Mouse (Mus musculus) kidney, embryonic 16.5 days (tissue): ENCODE measurements at regions not wholly inside any gene's neighbourhood (a gene's known extent, or its start where the extent isn't known, plus 50 kb on each side); places are given as distances from the start of the nearest gene placed in this dataset.

Source experiments
- ATAC-seq: fragments of 200-750 bp; cut with Nextera tagmentation; 2 replicates; pipeline ENCODE4 v1.8.0; 2017; ENCODE audit warnings: moderate TSS enrichment; ENCODE audit not compliant: low FRiP score, low TSS enrichment
- H3K27ac ChIP-seq: fragments of 300-500 bp; sonication (generic); 2 replicates; pipeline ENCODE4 v1.5.1; 2014; ENCODE audit warnings: low read length
- H3K27me3 ChIP-seq: fragments of 300-500 bp; sonication (generic); 2 replicates; pipeline ENCODE4 v1.6.1; 2014; ENCODE audit warnings: low read length, control low read depth, mixed read lengths; ENCODE audit not compliant: insufficient read depth
- H3K36me3 ChIP-seq: fragments of 300-500 bp; sonication (generic); 2 replicates; pipeline ENCODE4 v1.6.1; 2014; ENCODE audit warnings: low read length, control low read depth, mixed read lengths; ENCODE audit not compliant: insufficient read depth
- H3K4me1 ChIP-seq: fragments of 300-500 bp; sonication (generic); 2 replicates; pipeline ENCODE4 v1.6.1; 2014; ENCODE audit warnings: low read length, control low read depth, mixed read lengths; ENCODE audit not compliant: insufficient read depth
- H3K4me2 ChIP-seq: fragments of 300-500 bp; sonication (generic); replicated peaks from 2 replicates; pipeline ENCODE4 v1.6.1; 2014; ENCODE audit warnings: low read depth, low read length
- H3K4me3 ChIP-seq: fragments of 300-500 bp; sonication (generic); 2 replicates; pipeline ENCODE4 v1.5.1; 2014; ENCODE audit warnings: mild to moderate bottlenecking, low read length
- H3K9ac ChIP-seq: fragments of 300-500 bp; sonication (generic); replicated peaks from 2 replicates; pipeline ENCODE4 v1.6.1; 2014; ENCODE audit warnings: low read length
- H3K9me3 ChIP-seq: fragments of 300-500 bp; sonication (generic); 2 replicates; pipeline ENCODE4 v1.6.1; 2016; ENCODE audit warnings: low read length, control low read depth
- WGBS: fragments of 180-500 bp; shearing (Covaris S2); extraction: QIAGEN DNeasy Blood & Tissue Kit; methylation state at CpG from one replicate; pipeline ENCODE4 v1.1.7; 2014; 5-methylcytosine and 5-hydroxymethylcytosine counted together

DNA sequence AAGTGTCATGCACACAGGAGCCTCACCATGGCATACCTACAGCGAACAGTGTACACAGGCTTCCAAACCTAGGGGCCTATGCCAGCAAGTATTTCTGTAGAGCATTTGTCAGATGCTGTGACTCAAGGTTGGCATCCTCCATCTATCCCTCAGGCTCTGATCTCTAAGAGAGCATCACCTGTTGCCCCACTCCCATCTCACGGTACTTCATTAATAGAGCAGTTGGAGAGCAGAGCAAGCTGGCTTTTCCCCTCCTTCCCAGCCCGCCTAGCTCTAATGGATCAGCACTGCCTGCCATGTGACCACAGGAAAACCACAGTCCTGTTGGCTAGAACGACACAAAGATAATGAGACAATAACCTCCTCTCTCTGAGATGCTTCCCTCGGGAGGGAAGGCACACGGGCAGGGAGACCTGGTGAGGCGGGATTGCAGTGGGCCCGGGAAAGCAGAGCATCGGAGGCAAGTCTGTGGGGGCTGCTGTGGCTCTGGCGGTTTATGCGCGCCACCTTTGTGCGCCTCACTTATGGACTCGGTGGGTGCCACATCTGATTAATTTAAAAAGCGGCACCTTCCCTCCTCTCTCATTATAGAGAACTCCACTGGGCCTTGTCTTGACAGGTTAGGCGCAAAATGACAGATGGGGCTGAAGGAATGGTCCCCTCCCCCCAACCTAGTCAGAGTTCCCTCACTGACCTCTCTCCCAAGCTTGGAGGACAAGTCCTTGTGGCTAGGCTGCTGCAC, 104.8 kb upstream of the Mb21d2 start:
- Histone ChIP-seq H3K4me2 (no peak overlapping the region), H3K4me3 (no peak overlapping the region), H3K27ac (no peak overlapping the region), H3K27me3 (no peaks in the 10 kb centered on the region), H3K9me3 (no peaks in the 10 kb centered on the region), H3K9ac (no peak overlapping the region), H3K4me1 (no peaks in the 10 kb centered on the region), H3K36me3 (no peaks in the 10 kb centered on the region)
- WGBS = 64% methylated on average over 16 of the region's 16 CpGs
- ATAC-seq = no peak

GRCm38 (mm10) chr16:29033357-29033756, 103.9 kb upstream of the Mb21d2 start:
- Histone ChIP-seq H3K36me3 (no peaks in the 10 kb centered on the region), H3K9me3 (no peaks in the 10 kb centered on the region), H3K4me1 (no peaks in the 10 kb centered on the region), H3K27me3 (no peaks in the 10 kb centered on the region), H3K27ac (no peak overlapping the region), H3K9ac (no peak overlapping the region), H3K4me2 (no peak overlapping the region), H3K4me3 (no peak overlapping the region)
- ATAC-seq = no peak
- 70% methylated on average over 5 of the region's 5 CpGs for WGBS

DNA sequence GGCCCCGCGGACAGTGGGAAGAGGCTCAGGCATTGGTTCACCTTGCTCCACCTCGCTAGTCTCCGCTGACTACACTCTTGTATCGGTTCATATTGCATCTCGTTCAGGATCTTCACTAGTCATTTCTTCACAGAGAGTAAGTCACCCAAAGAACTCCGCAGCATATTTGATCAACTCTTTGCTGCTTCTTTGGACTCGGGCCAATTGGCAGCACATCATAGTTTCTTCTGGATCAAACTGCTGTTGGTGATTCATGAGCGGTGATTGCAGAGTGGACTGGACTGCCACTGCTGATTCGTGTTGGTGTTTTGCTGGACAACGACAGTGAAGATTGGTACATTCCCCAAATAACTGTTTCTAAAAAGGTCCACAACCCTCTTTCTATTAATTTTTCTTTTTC, 98.4 kb upstream of the Mb21d2 start:
- no peak for ATAC-seq
- Histone ChIP-seq H3K36me3 (no peaks in the 10 kb centered on the region), H3K4me2 (no peak overlapping the region), H3K4me1 (no peaks in the 10 kb centered on the region), H3K4me3 (no peak overlapping the region), H3K9ac (no peak overlapping the region), H3K27me3 (no peaks in the 10 kb centered on the region), H3K27ac (no peak overlapping the region), H3K9me3 (no peaks in the 10 kb centered on the region)
- WGBS = 86% methylated on average over 11 of the region's 11 CpGs

GRCm38 (mm10) chr16:29001249-29001648, 71.8 kb upstream of the Mb21d2 start:
- H3K27ac ChIP-seq = no peak overlapping the region
- no peak overlapping the region for H3K4me3 ChIP-seq
- H3K9ac ChIP-seq = no peak overlapping the region
- H3K27me3 ChIP-seq = no peaks in the 10 kb centered on the region
- H3K4me1 ChIP-seq = no peaks in the 10 kb centered on the region
- H3K36me3 ChIP-seq = no peaks in the 10 kb centered on the region
- ATAC-seq = no peak
- H3K9me3 ChIP-seq = no peaks in the 10 kb centered on the region
- 87% methylated on average over 9 of the region's 9 CpGs for whole genome bisulfite sequencing
- H3K4me2 ChIP-seq = no peak overlapping the region

DNA sequence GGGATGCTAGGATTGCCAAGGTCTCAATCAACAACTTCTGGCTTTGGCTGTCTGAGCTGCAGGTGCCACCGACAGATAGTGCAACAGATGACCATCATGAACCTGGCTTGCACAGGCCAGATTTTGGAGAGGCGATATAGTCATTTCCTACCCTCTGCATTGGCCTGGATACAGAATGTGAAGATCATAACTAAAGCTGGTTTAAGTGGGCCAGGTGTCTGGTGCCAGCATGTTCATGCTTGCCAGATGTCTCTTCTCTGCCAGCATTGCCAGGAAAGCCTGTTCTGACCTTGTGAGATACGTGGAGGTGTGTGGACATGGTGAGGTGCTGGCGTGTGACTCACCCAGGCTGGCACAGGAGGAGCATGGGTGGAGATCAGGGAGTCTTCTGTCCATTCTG, 70.2 kb upstream of the Mb21d2 start:
- H3K4me1 ChIP-seq = no peaks in the 10 kb centered on the region
- no peak overlapping the region for H3K4me3 ChIP-seq
- no peak overlapping the region for H3K9ac ChIP-seq
- no peak overlapping the region for H3K27ac ChIP-seq
- WGBS = 84% methylated on average over 4 of the region's 4 CpGs
- no peaks in the 10 kb centered on the region for H3K9me3 ChIP-seq
- no peak for ATAC-seq
- no peaks in the 10 kb centered on the region for H3K27me3 ChIP-seq
- no peaks in the 10 kb centered on the region for H3K36me3 ChIP-seq
- no peak overlapping the region for H3K4me2 ChIP-seq

DNA sequence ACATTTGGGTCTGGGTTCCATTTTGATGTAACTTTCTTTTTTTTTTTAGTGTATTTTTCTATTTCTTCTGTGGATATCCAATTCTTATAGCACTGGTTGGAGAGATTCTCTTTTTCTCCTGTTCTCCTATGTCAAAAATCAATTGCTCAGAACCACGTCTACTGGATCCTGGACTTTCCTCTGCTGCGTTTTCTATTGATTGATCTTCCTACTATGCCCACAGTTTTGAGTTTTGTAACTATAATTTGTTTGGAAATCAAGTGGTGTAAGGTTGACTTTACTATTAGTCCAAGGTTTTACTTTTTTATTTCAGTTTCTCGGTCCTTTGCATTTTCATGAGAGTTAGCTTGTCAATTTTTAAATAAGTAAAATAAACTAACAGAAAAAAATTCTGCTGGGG, 67.2 kb upstream of the Mb21d2 start:
- 82% methylated on average over 3 of the region's 3 CpGs for WGBS
- H3K27me3 ChIP-seq = no peaks in the 10 kb centered on the region
- no peak overlapping the region for H3K27ac ChIP-seq
- H3K9me3 ChIP-seq = 0 out of 2 replicates have a peak, but pooled peaks cover 3% of the 10 kb centered on the region
- no peak overlapping the region for H3K4me3 ChIP-seq
- H3K36me3 ChIP-seq = no peaks in the 10 kb centered on the region
- H3K4me2 ChIP-seq = no peak overlapping the region
- no peaks in the 10 kb centered on the region for H3K4me1 ChIP-seq
- ATAC-seq = no peak
- H3K9ac ChIP-seq = no peak overlapping the region

DNA sequence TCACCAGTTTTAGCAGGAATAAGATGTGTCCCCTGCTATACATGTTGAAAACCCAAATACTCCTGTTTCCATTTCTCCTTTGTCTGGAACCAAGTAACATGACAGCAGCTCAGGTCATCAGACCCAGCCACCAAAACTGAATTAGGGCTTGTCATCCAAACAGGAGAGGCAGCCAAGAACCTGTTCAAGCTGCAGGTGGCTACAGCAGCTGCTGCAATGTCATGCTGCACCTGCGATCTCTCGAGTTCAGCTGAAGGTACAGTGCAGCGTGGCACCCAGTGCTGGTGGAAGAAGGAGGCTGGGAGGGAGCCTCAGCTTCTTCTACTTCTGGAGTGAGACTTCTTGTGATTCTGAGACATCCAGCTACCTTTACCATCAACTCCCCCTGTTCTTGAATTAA, 61.2 kb upstream of the Mb21d2 start:
- H3K4me3 ChIP-seq = no peak overlapping the region
- H3K9ac ChIP-seq = no peak overlapping the region
- no peak overlapping the region for H3K4me2 ChIP-seq
- H3K4me1 ChIP-seq = no peaks in the 10 kb centered on the region
- 0 out of 2 replicates have a peak, but pooled peaks cover 3% of the 10 kb centered on the region for H3K9me3 ChIP-seq
- no peaks in the 10 kb centered on the region for H3K36me3 ChIP-seq
- 89% methylated on average over 3 of the region's 3 CpGs for WGBS
- no peaks in the 10 kb centered on the region for H3K27me3 ChIP-seq
- H3K27ac ChIP-seq = no peak overlapping the region
- ATAC-seq = no peak

- no peaks in the 10 kb centered on the region for H3K27me3 ChIP-seq
- 20% methylated on average over 6 of the region's 6 CpGs for WGBS
- ATAC-seq = peak; percentile 59; the same call in 1 of the 2 replicates
- no peaks in the 10 kb centered on the region for H3K9me3 ChIP-seq
- H3K36me3 ChIP-seq = no peaks in the 10 kb centered on the region
- no peak overlapping the region for H3K4me2 ChIP-seq
- no peak overlapping the region for H3K9ac ChIP-seq
- H3K27ac ChIP-seq = no peak overlapping the region
- H3K4me1 ChIP-seq = 0 out of 2 replicates have a peak, but pooled peaks cover 3% of the 10 kb centered on the region
- no peak overlapping the region for H3K4me3 ChIP-seq
These were observed 55.5 kb upstream of the Mb21d2 start for GRCm38 (mm10) chr16:28984931-28985330.

DNA sequence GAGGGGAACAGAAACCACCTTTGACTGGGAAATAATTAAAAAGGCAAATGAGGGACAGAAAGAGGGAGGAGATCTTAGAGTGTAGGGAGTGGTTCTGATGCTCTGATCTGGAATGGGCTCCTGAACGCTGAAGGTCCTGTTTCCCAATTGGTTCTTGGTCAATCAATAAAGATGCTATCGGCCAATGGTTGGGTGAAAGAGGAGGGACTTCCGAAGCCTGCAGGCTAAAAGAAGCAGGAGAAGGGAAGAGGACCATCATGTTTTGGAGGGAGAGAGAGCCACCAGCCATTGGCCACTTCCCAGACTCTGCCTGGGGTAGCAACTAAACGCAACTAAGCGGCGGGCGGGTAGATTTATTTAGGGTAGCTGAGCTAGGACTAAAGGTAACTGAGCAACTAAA, 53.4 kb upstream of the Mb21d2 start:
- Histone ChIP-seq H3K9ac (no peak overlapping the region), H3K9me3 (no peaks in the 10 kb centered on the region; the same call in 1 of the 2 replicates)
- no peak for ATAC-seq

More for the DNA sequence above, 53.4 kb upstream of the Mb21d2 start:
- Histone ChIP-seq H3K27me3 (no peaks in the 10 kb centered on the region), H3K4me3 (no peak overlapping the region), H3K4me1 (0 out of 2 replicates have a peak, but pooled peaks cover 3% of the 10 kb centered on the region), H3K4me2 (no peak overlapping the region), H3K27ac (no peak overlapping the region), H3K36me3 (no peaks in the 10 kb centered on the region)
- 81% methylated on average over 7 of the region's 7 CpGs for WGBS
